Comparison of ENCODE assay signal across 23 mouse cellular contexts in genomic region chr5:124377149-124377548, GRCm38 (mm10). TPM values are rescaled to one million over a fixed set of nuclear protein-coding genes. Genes with fewer than 3 reads are reported as not detected.
DNase-seq lines count a peak whose midpoint lies in the region; ATAC-seq and TF ChIP-seq lines count a peak whose summit lies in the region.
"Had no signal": no experiment of that assay in that cellular context is flagged by ENCODE, and none has a peak within 500 bp of the region (broad histone marks: within the 10 kb centered on the region; RNA-seq: fewer than 3 reads in every experiment).

No protein-coding gene starts in this region.

- no peak for TF ChIP-seq CTCF in hindbrain, postnatal 0 days (IDR thresholded peaks at IDR 0.05; ENCODE audit: low read depth)

- no peak overlapping the region for H3K27ac ChIP-seq in hindbrain, postnatal 0 days
- H3K27ac ChIP-seq: heart, embryonic 13.5 days; kidney, postnatal 0 days; left cerebral cortex, adult 2 months; liver, embryonic 13.5 days; midbrain, embryonic 10.5 days had no signal

- peaks cover 62% of the 10 kb centered on the region for H3K36me3 ChIP-seq in hindbrain, postnatal 0 days (ENCODE audit: insufficient read depth, low read length)

- H3K9ac ChIP-seq in hindbrain, postnatal 0 days (replicated peaks; ENCODE audit: low read length) = no peak overlapping the region
- H3K9ac ChIP-seq: heart, embryonic 13.5 days; liver, embryonic 13.5 days had no signal

- no peaks in the 10 kb centered on the region for H3K4me1 ChIP-seq in hindbrain, postnatal 0 days (ENCODE audit: insufficient read depth, low read length)
- H3K4me1 ChIP-seq: heart, embryonic 13.5 days; liver, embryonic 13.5 days; midbrain, embryonic 10.5 days had no signal

- no peak overlapping the region for H3K4me3 ChIP-seq in hindbrain, postnatal 0 days (ENCODE audit: low read length)
- H3K4me3 ChIP-seq: heart, embryonic 13.5 days; left cerebral cortex, adult 2 months; liver, embryonic 13.5 days; midbrain, embryonic 10.5 days had no signal

- H3K4me2 ChIP-seq in hindbrain, postnatal 0 days (ENCODE audit: low read depth, low read length) = no peak overlapping the region
- H3K4me2 ChIP-seq: heart, embryonic 13.5 days; liver, embryonic 13.5 days had no signal

- no peaks in the 10 kb centered on the region for H3K27me3 ChIP-seq in hindbrain, postnatal 0 days (ENCODE audit: insufficient read depth, low read length)
- H3K27me3 ChIP-seq: heart, embryonic 13.5 days; liver, embryonic 13.5 days had no signal

- 86% methylated on average over 4 of the region's 4 CpGs for WGBS in hindbrain, postnatal 0 days

- no peaks in the 10 kb centered on the region for H3K9me3 ChIP-seq in hindbrain, postnatal 0 days (ENCODE audit: low read length)
- H3K9me3 ChIP-seq: heart, embryonic 13.5 days; liver, embryonic 13.5 days; midbrain, embryonic 10.5 days had no signal

- ATAC-seq in megakaryocyte, adult 5-6 weeks (ENCODE audit: poor library complexity, severe bottlenecking) = peak; percentile 40; the same call in 1 of the 2 replicates
- no peak for ATAC-seq in hindbrain, postnatal 0 days
- ATAC-seq: hindbrain, embryonic 16.5 days had no signal

- peak; percentile 57 for DNase-seq in heart, adult 11 months
- DNase-seq in heart, postnatal 4 days = no peak
- DNase-seq in lung, postnatal 36 days = peak; percentile 3
- DNase-seq in lung, postnatal 25 days (ENCODE audit: low spot score) = no peak
- no peak for DNase-seq in c-Kit-positive CD71-positive TER-119-positive erythroid progenitor cells, embryonic 14.5 days (ENCODE audit: low spot score)
- DNase-seq in cerebellum, adult 9-11 months = no peak
- DNase-seq in hindbrain, postnatal 0 days (ENCODE audit: low spot score) = no peak
- DNase-seq: adrenal gland, postnatal 10 days; B cell, adult 2 months; cerebellum, adult 11-12 months; cerebellum, postnatal 36 days; kidney, adult 18-20 months; left cerebral cortex, postnatal 4 days; liver, embryonic 13.5 days; lung, postnatal 10 days; retina, postnatal 1 day; thymus, postnatal 25 days had no signal

RNA-seq across cellular contexts. Expression of gene Cdk2ap1, which starts 14.3 kb away (rescaled TPM):
- total RNA-seq in heart, postnatal 4 days (2021) = 100 to 1,000 TPM; 201 to 202 TPM
- 150 and 158 TPM in 2 replicates for total RNA-seq in megakaryocyte, adult 5-6 weeks (2015)
- 111 and 145 TPM in 2 replicates for total RNA-seq in megakaryocyte, adult 5-6 weeks (2017)
- total RNA-seq in hindbrain, postnatal 0 days (2014; rRNA removed) = 209 and 223 TPM in 2 replicates
- 102 and 109 TPM in 2 replicates for polyA plus RNA-seq in hindbrain, postnatal 0 days (2015; fragmentation: Nextera tagmentation; extraction: Ambion mirVana)

RNA-seq across cellular contexts. Expression of gene Sbno1, which starts 48.7 kb away (rescaled TPM):
- 10 to 100 TPM; 72.7 to 76.8 TPM for total RNA-seq in heart, postnatal 4 days (2021)
- 65.5 and 82.0 TPM in 2 replicates for total RNA-seq in megakaryocyte, adult 5-6 weeks (2015)
- total RNA-seq in megakaryocyte, adult 5-6 weeks (2017) = 147 and 182 TPM in 2 replicates
- 30.4 and 35.9 TPM in 2 replicates for total RNA-seq in hindbrain, postnatal 0 days (2014; rRNA removed)
- polyA plus RNA-seq in hindbrain, postnatal 0 days (2015; fragmentation: Nextera tagmentation; extraction: Ambion mirVana) = 71.0 and 73.6 TPM in 2 replicates

RNA-seq across cellular contexts. Expression of gene 2810006K23Rik, which starts 49.3 kb away (rescaled TPM):
- 10 to 100 TPM; 11.7 to 13.0 TPM for total RNA-seq in heart, postnatal 4 days (2021)
- 4.6 and 9.0 TPM in 2 replicates for total RNA-seq in megakaryocyte, adult 5-6 weeks (2015)
- 7.6 and 14.2 TPM in 2 replicates for total RNA-seq in megakaryocyte, adult 5-6 weeks (2017)
- 8.1 and 12.0 TPM in 2 replicates for total RNA-seq in hindbrain, postnatal 0 days (2014; rRNA removed)
- polyA plus RNA-seq in hindbrain, postnatal 0 days (2015; fragmentation: Nextera tagmentation; extraction: Ambion mirVana) = 9.7 and 11.3 TPM in 2 replicates

RNA-seq across cellular contexts. Expression of gene Mphosph9, which starts 49.4 kb away (rescaled TPM):
- total RNA-seq in heart, postnatal 4 days (2021) = 10 to 100 TPM; 12.1 to 13.9 TPM
- total RNA-seq in megakaryocyte, adult 5-6 weeks (2015) = 8.7 and 9.6 TPM in 2 replicates
- total RNA-seq in megakaryocyte, adult 5-6 weeks (2017) = 21.2 and 24.4 TPM in 2 replicates
- 13.4 and 20.7 TPM in 2 replicates for total RNA-seq in hindbrain, postnatal 0 days (2014; rRNA removed)
- polyA plus RNA-seq in hindbrain, postnatal 0 days (2015; fragmentation: Nextera tagmentation; extraction: Ambion mirVana) = 9.2 and 11.1 TPM in 2 replicates

Comparison
In these comparisons a context has a peak if more than half of its experiments do, and no peak if none do; other contexts are left out.
1. DNase-seq: peak in heart, adult 11 months (single experiment) and lung, postnatal 36 days (single experiment); none in heart, postnatal 4 days (single experiment), lung, postnatal 25 days (single experiment), c-Kit-positive CD71-positive TER-119-positive erythroid progenitor cells, embryonic 14.5 days (single experiment), cerebellum, adult 9-11 months (single experiment) and hindbrain, postnatal 0 days (single experiment).